Mouse (Mus musculus) heart, adult 2 months (tissue): ENCODE measurements around the gene Rpl6. TPM values are rescaled to one million over a fixed set of nuclear protein-coding genes. Genes with fewer than 3 reads are reported as not detected.

ENCODE experiments used
- DNase-seq, 2 experiments: peaks; one replicate each; pipeline ENCODE4 v3.0.0; 2021
- H3K27ac ChIP-seq: fragments of 200-600 bp; 2 replicates; pipeline ENCODE4 v1.8.1; 2022
- H3K27me3 ChIP-seq: fragments of 200-500 bp; 2 replicates; pipeline ENCODE4 v1.6.1; 2012; ENCODE audit warnings: mild to moderate bottlenecking, low read length, inconsistent platforms, mixed read lengths; ENCODE audit not compliant: control insufficient read depth, insufficient read depth
- H3K36me3 ChIP-seq: fragments of 200-500 bp; 2 replicates; pipeline ENCODE4 v1.6.1; 2012; ENCODE audit warnings: low read length, inconsistent platforms; ENCODE audit not compliant: control insufficient read depth, insufficient read depth
- H3K4me1 ChIP-seq: fragments of 200-500 bp; 2 replicates; pipeline ENCODE4 v1.6.1; 2011; ENCODE audit warnings: low read length; ENCODE audit not compliant: control insufficient read depth, insufficient read depth
- H3K4me3 ChIP-seq: fragments of 200-600 bp; 2 replicates; pipeline ENCODE4 v1.8.1; 2022
- H3K79me2 ChIP-seq: fragments of 200-500 bp; replicated peaks from 2 replicates; pipeline ENCODE4 v1.6.1; 2012; ENCODE audit warnings: mild to moderate bottlenecking, inconsistent platforms, low read length, moderate library complexity, mixed read lengths; ENCODE audit not compliant: control insufficient read depth, insufficient read depth
- H3K9ac ChIP-seq: fragments of 200-500 bp; 2 replicates; pipeline ENCODE4 v1.6.1; 2012; ENCODE audit warnings: low read depth, mild to moderate bottlenecking, control low read depth, inconsistent platforms, low read length, mixed read lengths
- CTCF ChIP-seq: fragments of 200-600 bp; IDR thresholded peaks from 2 replicates; pipeline ENCODE4 v1.8.1; 2022; ENCODE audit warnings: antibody characterized with exemption, mild to moderate bottlenecking, moderate library complexity
- EP300 ChIP-seq: fragments of 200-500 bp; IDR thresholded peaks from 2 replicates; pipeline ENCODE4 v1.6.1; 2011; ENCODE audit warnings: low read depth, low read length, control low read depth; ENCODE audit not compliant: insufficient read depth
- POLR2A ChIP-seq: fragments of 200-500 bp; IDR thresholded peaks from 2 replicates; pipeline ENCODE4 v1.6.1; 2011; ENCODE audit warnings: mild to moderate bottlenecking, low read depth, low read length, control low read depth; ENCODE audit not compliant: insufficient read depth
- WGBS: fragments of 180-500 bp; shearing (Covaris S2); methylation state at CpG from one replicate; pipeline ENCODE4 v1.1.7; 2018; 5-methylcytosine and 5-hydroxymethylcytosine counted together
- intact Hi-C: fragments of 180-260 bp; cut with DNase I; formaldehyde crosslinking; loops from one replicate; pipeline ENCODE4 v1.15.1; 2025
- polyA plus RNA-seq: library from polyadenylated mRNA; depleted of rRNA; stranded (reverse); fragments of >200 nt; gene quantifications from 2 replicates; pipeline ENCODE4 v1.2.3, GENCODE M21; 2012
- total RNA-seq, 2 experiments: library from RNA; stranded (reverse); gene quantifications; 2 replicates each; pipeline ENCODE4 v1.2.3; 2021

Gene Rpl6
- total and polyA plus RNA-seq, 3 experiments, result 168 to 571 (median 482) TPM

DNA sequence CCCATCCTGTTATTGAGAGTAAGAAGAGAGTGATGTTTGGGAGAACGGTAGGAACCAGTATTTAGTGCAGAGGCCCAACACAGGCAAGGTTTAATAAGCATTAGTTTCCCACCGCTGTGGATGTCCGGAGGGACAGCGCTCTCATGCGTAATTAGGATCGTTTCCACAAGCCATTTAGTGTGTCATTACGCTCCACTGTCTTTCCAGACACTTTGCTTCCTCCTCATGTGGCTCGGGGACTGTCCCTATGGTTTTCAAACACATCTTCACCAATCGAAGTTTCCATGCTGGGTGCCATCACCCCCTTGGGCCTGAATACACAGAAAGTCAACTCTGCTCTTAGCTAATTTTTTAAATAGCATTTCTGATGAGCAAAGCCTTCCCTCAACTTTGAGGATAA is 21.0 kb upstream of the Rpl6 start:
- H3K79me2 ChIP-seq, result peaks cover 18% of the 10 kb centered on the region
- DNase-seq, result no peak
- no peak overlapping the region for H3K9ac ChIP-seq
- intact Hi-C loops, result loop anchor here (10.0 kb wide), 1 partner anchor 228 kb away; no protein-coding TSS in a partner anchor
- WGBS, result 80% methylated on average over 9 of the region's 9 CpGs
- H3K36me3 ChIP-seq, result peaks cover 17% of the 10 kb centered on the region
- H3K4me1 ChIP-seq, result peaks cover 25% of the 10 kb centered on the region
- TF ChIP-seq POLR2A (no peak), CTCF (no peak), EP300 (no peak)
- no peak overlapping the region for H3K27ac ChIP-seq
- no peak overlapping the region for H3K4me3 ChIP-seq
- H3K27me3 ChIP-seq, result no peaks in the 10 kb centered on the region

DNA sequence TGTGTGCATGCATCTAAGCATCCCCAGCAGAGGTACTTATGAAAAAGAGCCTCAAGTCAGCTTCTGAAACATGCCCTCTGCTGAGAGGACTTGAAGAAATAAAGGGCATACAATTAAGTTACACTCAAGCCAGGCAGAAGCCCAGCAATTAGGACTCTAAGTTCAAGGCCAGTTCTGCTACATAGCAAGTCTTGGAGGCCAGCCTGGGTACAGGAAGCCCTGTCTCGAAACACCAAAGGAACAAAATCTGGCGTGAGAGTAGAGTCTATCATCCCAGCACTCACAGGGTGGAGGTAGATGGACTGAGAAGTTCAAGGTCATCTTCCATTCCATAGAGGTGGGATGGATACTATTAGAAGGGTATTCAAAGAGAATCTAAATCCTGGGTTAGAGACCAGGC is 19.9 kb upstream of the Rpl6 start:
- Histone ChIP-seq H3K4me1 (peaks cover 28% of the 10 kb centered on the region), H3K9ac (no peak overlapping the region), H3K27me3 (no peaks in the 10 kb centered on the region), H3K79me2 (peaks cover 16% of the 10 kb centered on the region), H3K36me3 (peaks cover 14% of the 10 kb centered on the region), H3K4me3 (no peak overlapping the region; the same call in 1 of the 2 replicates), H3K27ac (peak overlapping the region; percentile 78)
- no peak for TF ChIP-seq EP300
- TF ChIP-seq CTCF, result no peak
- TF ChIP-seq POLR2A, result no peak
- no peak for DNase-seq
- WGBS, result 21% methylated on average over 2 of the region's 2 CpGs
- intact Hi-C loops, result loop anchor here (10.0 kb wide), 1 partner anchor 230 kb away; no protein-coding TSS in a partner anchor

DNA sequence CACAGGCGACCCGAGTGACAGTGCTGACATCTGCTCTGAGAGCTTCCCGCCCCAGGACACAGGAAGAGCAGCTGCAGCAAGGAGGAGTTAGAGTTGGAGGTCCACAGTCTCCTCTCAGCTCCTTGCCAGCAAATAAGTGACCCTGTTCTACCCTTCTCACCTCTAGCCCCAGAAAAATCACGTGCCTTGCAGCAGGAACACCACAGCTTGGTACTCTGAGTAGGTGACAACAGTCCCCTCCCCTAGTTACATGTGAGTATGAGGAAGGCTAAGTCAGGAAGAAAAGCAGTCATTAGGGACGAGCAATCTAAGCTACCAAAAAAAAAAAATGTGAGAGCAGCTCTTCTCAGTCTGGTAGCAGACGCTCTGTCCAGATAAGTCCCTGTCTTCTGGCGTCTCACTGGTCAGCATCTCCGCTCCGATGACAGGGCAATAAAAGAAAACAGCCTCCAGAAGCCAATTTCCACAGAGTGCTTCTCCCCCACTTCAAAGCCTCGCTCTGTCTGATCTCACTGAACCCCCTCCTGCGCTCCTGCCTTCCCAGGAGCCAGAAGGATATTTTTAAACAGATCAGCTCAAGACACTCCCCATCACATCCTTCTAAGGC is 19.2 kb upstream of the Rpl6 start:
- Histone ChIP-seq H3K79me2 (peaks cover 14% of the 10 kb centered on the region), H3K9ac (peak overlapping the region; percentile 29; the same call in 1 of the 2 replicates), H3K27me3 (no peaks in the 10 kb centered on the region), H3K36me3 (peaks cover 13% of the 10 kb centered on the region), H3K4me3 (peak overlapping the region; percentile 0; the same call in 1 of the 2 replicates), H3K4me1 (peaks cover 28% of the 10 kb centered on the region), H3K27ac (peak overlapping the region; percentile 78)
- TF ChIP-seq POLR2A (peak; percentile 20; the same call in 1 of the 2 replicates), CTCF (no peak), EP300 (peak; percentile 41; the same call in 1 of the 2 replicates)
- WGBS, result 8% methylated on average over 11 of the region's 11 CpGs
- intact Hi-C loops, result loop anchor here (10.0 kb wide), 1 partner anchor 230 kb away; no protein-coding TSS in a partner anchor
- peak in 1 of 2 experiments; percentile 29 for DNase-seq

DNA sequence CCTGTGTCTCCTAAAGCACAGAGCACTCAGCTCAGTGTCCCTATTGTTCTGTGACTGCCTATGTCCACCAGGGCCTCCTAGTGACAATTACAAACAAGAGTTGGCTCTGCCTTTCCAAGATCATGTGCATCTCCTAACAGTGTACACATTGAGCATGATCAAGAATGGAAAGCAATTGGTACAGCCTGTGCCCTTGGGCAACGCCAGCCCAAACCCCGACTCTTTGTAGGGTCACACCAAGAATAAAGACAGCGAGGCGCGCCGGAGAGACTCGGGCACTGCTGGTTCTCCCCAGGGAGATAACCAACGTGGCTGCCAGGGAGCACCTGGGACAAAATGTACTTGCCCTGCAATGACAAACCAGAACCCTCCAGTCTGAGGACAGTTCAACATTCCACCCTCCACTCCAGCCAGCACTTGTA is 16.7 kb upstream of the Rpl6 start:
- WGBS, result 57% methylated on average over 8 of the region's 8 CpGs
- H3K4me3 ChIP-seq, result peak overlapping the region; percentile 23; the same call in 1 of the 2 replicates
- TF ChIP-seq EP300 (peak; percentile 96), CTCF (peak; percentile 45), POLR2A (peak; percentile 63)
- H3K27me3 ChIP-seq, result no peaks in the 10 kb centered on the region
- peak overlapping the region; percentile 44 for H3K9ac ChIP-seq
- peak overlapping the region; percentile 78 for H3K27ac ChIP-seq
- H3K36me3 ChIP-seq, result peaks cover 13% of the 10 kb centered on the region
- intact Hi-C loops, result loop anchor here (10.0 kb wide), 1 partner anchor 233 kb away; no protein-coding TSS in a partner anchor
- H3K4me1 ChIP-seq, result peaks cover 29% of the 10 kb centered on the region
- DNase-seq, result peak; percentile 60 to 77
- peaks cover 11% of the 10 kb centered on the region for H3K79me2 ChIP-seq

DNA sequence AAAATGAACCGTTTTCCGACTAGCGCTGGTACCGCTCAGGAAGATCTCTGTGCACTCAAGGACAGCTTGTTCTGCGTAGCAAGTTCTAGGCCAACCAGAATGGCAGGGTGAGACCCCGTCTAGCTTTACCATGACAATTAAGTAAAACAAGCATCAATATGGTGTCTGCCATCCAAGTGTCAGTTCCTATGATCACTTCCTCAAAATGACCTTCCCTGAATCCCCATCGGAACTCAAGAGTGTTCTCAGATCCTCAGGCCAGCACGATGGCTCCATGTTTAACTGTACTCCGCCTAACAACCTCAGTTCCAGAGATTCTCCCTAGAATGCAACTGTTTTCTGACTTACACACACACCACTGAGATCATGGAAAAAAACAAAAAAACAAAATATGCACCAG is 16.0 kb upstream of the Rpl6 start:
- no peaks in the 10 kb centered on the region for H3K27me3 ChIP-seq
- WGBS, result 69% methylated on average over 9 of the region's 9 CpGs
- intact Hi-C loops, result loop anchor here (10.0 kb wide), 1 partner anchor 233 kb away; no protein-coding TSS in a partner anchor
- peaks cover 13% of the 10 kb centered on the region for H3K36me3 ChIP-seq
- H3K4me3 ChIP-seq, result peak overlapping the region; percentile 23; the same call in 1 of the 2 replicates
- no peak for DNase-seq
- peaks cover 7% of the 10 kb centered on the region for H3K79me2 ChIP-seq
- peak overlapping the region; percentile 78 for H3K27ac ChIP-seq
- peaks cover 26% of the 10 kb centered on the region for H3K4me1 ChIP-seq
- no peak for TF ChIP-seq POLR2A
- TF ChIP-seq EP300, result no peak
- TF ChIP-seq CTCF, result no peak
- peak overlapping the region; percentile 31 for H3K9ac ChIP-seq

DNA sequence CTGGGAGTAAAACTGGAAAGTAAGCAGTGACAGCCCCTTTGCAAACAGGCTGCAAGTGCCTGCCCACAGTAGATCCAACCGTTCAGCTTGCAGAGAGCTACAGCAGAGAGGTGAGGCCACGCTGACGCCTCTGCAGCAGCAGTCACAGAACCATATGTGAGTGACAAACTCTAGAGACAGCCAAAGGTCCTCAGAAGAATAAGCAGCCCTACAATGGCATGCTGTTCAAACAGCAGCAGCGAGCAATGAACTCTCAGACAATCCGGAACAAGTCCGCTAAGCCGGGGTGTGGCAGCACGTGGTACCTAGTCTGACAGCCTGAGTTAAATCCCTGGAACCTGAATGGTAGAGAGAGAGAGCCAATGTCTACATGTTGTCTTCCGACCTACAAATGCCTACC is 15.1 kb upstream of the Rpl6 start:
- TF ChIP-seq POLR2A (peak; percentile 36; the same call in 1 of the 2 replicates), CTCF (no peak)
- H3K4me1 ChIP-seq, result peaks cover 26% of the 10 kb centered on the region
- peak overlapping the region; percentile 78 for H3K27ac ChIP-seq
- WGBS, result 62% methylated on average over 9 of the region's 9 CpGs
- H3K4me3 ChIP-seq, result peak overlapping the region; percentile 29
- peaks cover 13% of the 10 kb centered on the region for H3K36me3 ChIP-seq
- intact Hi-C loops, result loop anchor here (10.0 kb wide), 1 partner anchor 234 kb away; no protein-coding TSS in a partner anchor
- no peak for DNase-seq
- H3K79me2 ChIP-seq, result peaks cover 6% of the 10 kb centered on the region
- no peaks in the 10 kb centered on the region for H3K27me3 ChIP-seq
- peak overlapping the region; percentile 43 for H3K9ac ChIP-seq
